Mouse (Mus musculus): Measurements from ENCODE around the gene Tfpi. TPM values are rescaled to one million over a fixed set of nuclear protein-coding genes. Genes with fewer than 3 reads are reported as not detected.

Tfpi gene
- polyA plus RNA-seq, 1 experiment from 2014 or later, result 26.3 TPM

GRCm38 (mm10) chr2:84504285-84504684 is 27.7 kb upstream of the Tfpi start:
- in situ Hi-C loops (cut with MboI; ENCODE audit: low pct_unique_long_range_greater_than_20kb), result no loop called here
- no peaks in the 10 kb centered on the region for H3K27me3 ChIP-seq
- ChIA-PET CTCF (interaction anchor here (1.4 kb wide), 1 partner anchor 13 kb away, joined by 4 read pairs; no protein-coding TSS in a partner anchor), POLR2A (no interaction called here)
- no peak for TF ChIP-seq CTCF (IDR thresholded peaks at IDR 0.05)
- ATAC-seq (no peak), DNase-seq (ENCODE audit: low read depth, low spot score) (no peak)

GRCm38 (mm10) chr2:84498921-84499320 is 22.3 kb upstream of the Tfpi start:
- in situ Hi-C loops (cut with MboI; ENCODE audit: low pct_unique_long_range_greater_than_20kb), result no loop called here
- H3K27me3 ChIP-seq, result no peaks in the 10 kb centered on the region
- ChIA-PET CTCF (interaction anchor here (1.9 kb wide), 1 partner anchor 19 kb away, joined by 5 read pairs; no protein-coding TSS in a partner anchor), POLR2A (interaction anchor here (0.6 kb wide), 1 partner anchor 58 kb away, joined by 4 read pairs; no protein-coding TSS in a partner anchor)
- DNase-seq (ENCODE audit: low read depth, low spot score) (no peak), ATAC-seq (no peak)
- TF ChIP-seq CTCF (IDR thresholded peaks at IDR 0.05), result no peak

GRCm38 (mm10) chr2:84495108-84495507 is 18.5 kb upstream of the Tfpi start:
- no peaks in the 10 kb centered on the region for H3K27me3 ChIP-seq
- in situ Hi-C loops (cut with MboI; ENCODE audit: low pct_unique_long_range_greater_than_20kb), result no loop called here
- no peak for ATAC-seq
- no peak for DNase-seq (ENCODE audit: low read depth, low spot score)
- POLR2A ChIA-PET, result no interaction called here
- TF ChIP-seq CTCF (IDR thresholded peaks at IDR 0.05), result no peak
- CTCF ChIA-PET, result interaction anchor here (1.2 kb wide), 1 partner anchor 10 kb away, joined by 3 read pairs; no protein-coding TSS in a partner anchor

GRCm38 (mm10) chr2:84493626-84494025 is 17.1 kb upstream of the Tfpi start:
- H3K27me3 ChIP-seq, result no peaks in the 10 kb centered on the region
- DNase-seq (ENCODE audit: low read depth, low spot score) (peak; percentile 25), ATAC-seq (peak; percentile 51)
- ChIA-PET POLR2A (no interaction called here), CTCF (no interaction called here)
- no peak for TF ChIP-seq CTCF (IDR thresholded peaks at IDR 0.05)
- in situ Hi-C loops (cut with MboI; ENCODE audit: low pct_unique_long_range_greater_than_20kb), result no loop called here

GRCm38 (mm10) chr2:84491715-84492114 is 15.1 kb upstream of the Tfpi start:
- ChIA-PET CTCF (interaction anchor here (1.2 to 1.7 kb wide), 2 partner anchors 13 to 16 kb away, joined by 3 to 7 read pairs; no protein-coding TSS in a partner anchor), POLR2A (no interaction called here)
- DNase-seq (ENCODE audit: low read depth, low spot score) (no peak), ATAC-seq (no peak)
- no peak for TF ChIP-seq CTCF (IDR thresholded peaks at IDR 0.05)
- no peaks in the 10 kb centered on the region for H3K27me3 ChIP-seq
- in situ Hi-C loops (cut with MboI; ENCODE audit: low pct_unique_long_range_greater_than_20kb), result no loop called here

GRCm38 (mm10) chr2:84487705-84488291 is 11.2 kb upstream of the Tfpi start:
- ATAC-seq (no peak), DNase-seq (ENCODE audit: low read depth, low spot score) (no peak)
- in situ Hi-C loops (cut with MboI; ENCODE audit: low pct_unique_long_range_greater_than_20kb), result loop anchor here (5.0 to 10.0 kb wide), 2 partner anchors 60 to 317 kb away; no protein-coding TSS in a partner anchor
- ChIA-PET CTCF (interaction anchor here (0.8 to 1.5 kb wide), 2 partner anchors 59 to 250 kb away, joined by 3 read pairs; no protein-coding TSS in a partner anchor), POLR2A (no interaction called here)
- no peak for TF ChIP-seq CTCF (IDR thresholded peaks at IDR 0.05)
- H3K27me3 ChIP-seq, result no peaks in the 10 kb centered on the region

GRCm38 (mm10) chr2:84481863-84482262 is 5.3 kb upstream of the Tfpi start:
- in situ Hi-C loops (cut with MboI; ENCODE audit: low pct_unique_long_range_greater_than_20kb), result loop anchor here (5.0 to 10.0 kb wide), 2 partner anchors 180 to 323 kb away; no protein-coding TSS in a partner anchor
- DNase-seq (ENCODE audit: low read depth, low spot score) (no peak), ATAC-seq (no peak)
- CTCF ChIA-PET, result interaction anchor here (1.3 to 2.5 kb wide), 3 partner anchors 24 to 178 kb away, joined by 4 to 10 read pairs (median 5); no protein-coding TSS in a partner anchor
- POLR2A ChIA-PET, result interaction anchor here (0.5 kb wide), 1 partner anchor 34 kb away, joined by 4 read pairs; no protein-coding TSS in a partner anchor
- TF ChIP-seq CTCF (IDR thresholded peaks at IDR 0.05), result no peak
- no peaks in the 10 kb centered on the region for H3K27me3 ChIP-seq

- ATAC-seq (no peak), DNase-seq (ENCODE audit: low read depth, low spot score) (no peak)
- H3K27me3 ChIP-seq, result no peaks in the 10 kb centered on the region
- peak; percentile 57 for TF ChIP-seq CTCF (IDR thresholded peaks at IDR 0.05)
- in situ Hi-C loops (cut with MboI; ENCODE audit: low pct_unique_long_range_greater_than_20kb), result no loop called here
- ChIA-PET CTCF (interaction anchor here (0.8 to 5.1 kb wide), 12 partner anchors 10 to 190 kb away, joined by 3 to 35 read pairs (median 5); no protein-coding TSS in a partner anchor), POLR2A (no interaction called here)
These were observed 2.5 kb upstream of the Tfpi start for GRCm38 (mm10) chr2:84479036-84479435.

GRCm38 (mm10) chr2:84477759-84478158 is 1.2 kb upstream of the Tfpi start:
- ChIA-PET CTCF (interaction anchor here (0.9 to 5.1 kb wide), 9 partner anchors 9 to 191 kb away, joined by 3 to 35 read pairs (median 3); no protein-coding TSS in a partner anchor), POLR2A (no interaction called here)
- in situ Hi-C loops (cut with MboI; ENCODE audit: low pct_unique_long_range_greater_than_20kb), result no loop called here
- DNase-seq (ENCODE audit: low read depth, low spot score) (no peak), ATAC-seq (no peak)
- TF ChIP-seq CTCF (IDR thresholded peaks at IDR 0.05), result no peak
- H3K27me3 ChIP-seq, result no peaks in the 10 kb centered on the region

GRCm38 (mm10) chr2:84476131-84476530 is 444 bp downstream of the Tfpi start:
- in situ Hi-C loops (cut with MboI; ENCODE audit: low pct_unique_long_range_greater_than_20kb), result no loop called here
- DNase-seq (ENCODE audit: low read depth, low spot score) (no peak), ATAC-seq (no peak)
- CTCF ChIA-PET, result interaction anchor here (1.1 to 5.1 kb wide), 4 partner anchors 10 to 22 kb away, joined by 3 to 35 read pairs (median 6); no protein-coding TSS in a partner anchor
- TF ChIP-seq CTCF (IDR thresholded peaks at IDR 0.05), result no peak
- H3K27me3 ChIP-seq, result no peaks in the 10 kb centered on the region
- POLR2A ChIA-PET, result no interaction called here

- DNase-seq (ENCODE audit: low read depth, low spot score) (no peak), ATAC-seq (no peak)
- H3K27me3 ChIP-seq, result no peaks in the 10 kb centered on the region
- ChIA-PET CTCF (interaction anchor here (1.1 to 5.1 kb wide), 4 partner anchors 17 to 21 kb away, joined by 3 to 35 read pairs (median 6); no protein-coding TSS in a partner anchor), POLR2A (no interaction called here)
- in situ Hi-C loops (cut with MboI; ENCODE audit: low pct_unique_long_range_greater_than_20kb), result no loop called here
- TF ChIP-seq CTCF (IDR thresholded peaks at IDR 0.05), result no peak
These were observed 974 bp downstream of the Tfpi start for GRCm38 (mm10) chr2:84475601-84476000.

Data from Patski (cell line).